ENCODE assay signal across 20 mouse cellular contexts in genomic region chr15:85545369-85545768, GRCm38 (mm10). TPM values are rescaled to one million over a fixed set of nuclear protein-coding genes. Genes with fewer than 3 reads are reported as not detected.
"Had no signal": no experiment of that assay in that cellular context is flagged by ENCODE, and none has a peak within 500 bp of the region (broad histone marks: within the 10 kb centered on the region; RNA-seq: fewer than 3 reads in every experiment).

No protein-coding gene starts in this region.

- H3K9ac ChIP-seq: lung, embryonic 15.5 days; midbrain, embryonic 13.5 days; midbrain, embryonic 15.5 days; neural tube, embryonic 12.5 days; stomach, embryonic 15.5 days had no signal

- H3K27me3 ChIP-seq: lung, embryonic 15.5 days; midbrain, embryonic 13.5 days; midbrain, embryonic 15.5 days; neural tube, embryonic 12.5 days; stomach, embryonic 15.5 days had no signal

- H3K36me3 ChIP-seq: lung, embryonic 15.5 days; midbrain, embryonic 13.5 days; midbrain, embryonic 15.5 days; stomach, embryonic 15.5 days had no signal

- H3K4me1 ChIP-seq: lung, embryonic 15.5 days; midbrain, embryonic 13.5 days; midbrain, embryonic 15.5 days; stomach, embryonic 15.5 days had no signal

- H3K27ac ChIP-seq: lung, embryonic 15.5 days; macrophage; midbrain, embryonic 13.5 days; midbrain, embryonic 15.5 days; neural tube, embryonic 12.5 days; stomach, embryonic 15.5 days; stomach, postnatal 0 days had no signal

- H3K9me3 ChIP-seq: lung, embryonic 15.5 days; megakaryocyte, embryonic 14.5 days; midbrain, embryonic 13.5 days; midbrain, embryonic 15.5 days; neural tube, embryonic 12.5 days; stomach, embryonic 15.5 days had no signal

- ATAC-seq: lung, postnatal 0 days; midbrain, embryonic 13.5 days; midbrain, embryonic 15.5 days had no signal

- H3K4me2 ChIP-seq: lung, embryonic 15.5 days; midbrain, embryonic 11.5 days; midbrain, embryonic 13.5 days; midbrain, embryonic 15.5 days; neural tube, embryonic 12.5 days; stomach, embryonic 15.5 days had no signal

- H3K4me3 ChIP-seq: lung, embryonic 15.5 days; megakaryocyte, embryonic 14.5 days; midbrain, embryonic 13.5 days; midbrain, embryonic 15.5 days; neural tube, embryonic 12.5 days; stomach, embryonic 15.5 days had no signal

- DNase-seq: lung, postnatal 14 days; lung, postnatal 36 days; right cerebral cortex, postnatal 14 days; thymus, adult 2 months; thymus, postnatal 25 days; thymus, postnatal 4 days had no signal

RNA-seq across cellular contexts. Expression of gene Wnt7b, which starts 36.9 kb away (rescaled TPM):
- polyA plus RNA-seq: macrophage had no signal

RNA-seq across cellular contexts. Expression of gene 7530416G11Rik, which starts 42.3 kb away (rescaled TPM):
- polyA plus RNA-seq: lung, embryonic 15.5 days; lung, postnatal 0 days; macrophage; midbrain, embryonic 11.5 days; midbrain, embryonic 13.5 days; midbrain, embryonic 15.5 days; midbrain, postnatal 0 days; neural tube, embryonic 12.5 days; neural tube, embryonic 14.5 days; spleen, adult 2 months; stomach, embryonic 15.5 days; stomach, postnatal 0 days; thymus, adult 2 months; urinary bladder, adult 2 months had no signal
